Mouse (Mus musculus): Measurements from ENCODE around the gene Lrg1. TPM values are rescaled to one million over a fixed set of nuclear protein-coding genes. Genes with fewer than 3 reads are reported as not detected.

Gene Lrg1
- total and polyA plus RNA-seq, 3 experiments = not detected

- H3K4me2 ChIP-seq (ENCODE audit: insufficient read depth, low read depth, poor library complexity, severe bottlenecking) = no peak within 1 kb of the TSS
- H3K4me1 ChIP-seq (ENCODE audit: control insufficient read depth in 1 of 2, insufficient read depth in 2 of 2) = 0 out of 4 replicates have a peak, but pooled peaks cover 0 to 2% of the 10 kb centered on the region in 2 experiments
- H3K79me2 ChIP-seq (replicated peaks; ENCODE audit: control insufficient read depth, extremely low read depth, insufficient read depth, poor library complexity, severe bottlenecking) = no peaks in the 10 kb centered on the region
- dilution Hi-C loops (cut with MboI; ENCODE audit: extremely low pct_ligation_motif_present, extremely low pct_unique_long_range_greater_than_20kb, low sequenced_read_pairs) (no loop called here), in situ Hi-C loops (cut with MboI; ENCODE audit: low pct_ligation_motif_present, low pct_unique_long_range_greater_than_20kb, low sequenced_read_pairs) (no loop called here)
- no peak within 1 kb of the TSS for H3K9ac ChIP-seq (ENCODE audit: insufficient read depth, low read depth)
- H3K9me3 ChIP-seq (replicated peaks; ENCODE audit: low read length) = no peaks in the 10 kb centered on the region
- H3K27ac ChIP-seq (ENCODE audit: insufficient read depth, low read depth) = no peak within 1 kb of the TSS
- peaks cover 0 to 39% of the 10 kb centered on the region in 2 experiments for H3K36me3 ChIP-seq (replicated peaks in 1 of 2; ENCODE audit: control insufficient read depth in 1 of 2, insufficient read depth in 1 of 2, low read length in 1 of 2)
- TF ChIP-seq IRF4 (IDR thresholded peaks at IDR 0.05; ENCODE audit: low read depth, low read length) = no peak
- TF ChIP-seq CTCF (conservative IDR thresholded peaks at IDR 0.05 in 1 of 2, IDR thresholded peaks at IDR 0.05 in 1 of 2; ENCODE audit: low read depth in 2 of 2, low read length in 2 of 2) = no peak
- no peak for TF ChIP-seq TCF12 (IDR thresholded peaks at IDR 0.05; ENCODE audit: low read depth, low read length)
- TF ChIP-seq MEF2A (IDR thresholded peaks at IDR 0.05; ENCODE audit: borderline replicate concordance, low read depth, low read length) = no peak
- TF ChIP-seq NRF1 (IDR thresholded peaks at IDR 0.05; ENCODE audit: low read depth, low read length) = no peak
- no peak for TF ChIP-seq USF1 (IDR thresholded peaks at IDR 0.05; ENCODE audit: low read depth, low read length)
- TF ChIP-seq ELF1 (IDR thresholded peaks at IDR 0.05; ENCODE audit: low read depth, low read length) = no peak
- TF ChIP-seq CHD2 (IDR thresholded peaks at IDR 0.05; ENCODE audit: low read length) = no peak
- no peak for TF ChIP-seq USF2 (conservative IDR thresholded peaks at IDR 0.05; ENCODE audit: low read depth, low read length)
- no peak for TF ChIP-seq E2F4 (IDR thresholded peaks at IDR 0.05; ENCODE audit: insufficient replicate concordance, low read depth, low read length)
- no peak for TF ChIP-seq ZMIZ1 (IDR thresholded peaks at IDR 0.05; ENCODE audit: low read depth, low read length)
- no peak for TF ChIP-seq MYC (IDR thresholded peaks at IDR 0.05; ENCODE audit: low read depth, low read length)
- TF ChIP-seq EP300 (IDR thresholded peaks at IDR 0.05; ENCODE audit: low read length) = no peak
- TF ChIP-seq POLR2AphosphoS2 (IDR thresholded peaks at IDR 0.05; ENCODE audit: low read depth, low read length) = no peak
- no peak for TF ChIP-seq CHD1 (IDR thresholded peaks at IDR 0.05; ENCODE audit: low read depth, low read length)
- TF ChIP-seq SIN3A (IDR thresholded peaks at IDR 0.05; ENCODE audit: low read length) = no peak
- no peak for DNase-seq (ENCODE audit: extremely low read depth)
- H3K4me3 ChIP-seq (replicated peaks in 1 of 3; ENCODE audit: low read depth in 2 of 3, low read length in 2 of 3, poor library complexity in 1 of 3) = no peak within 1 kb of the TSS
- no peaks in the 10 kb centered on the region for H3K27me3 ChIP-seq (replicated peaks)
Measured at GRCm38 (mm10) chr17:56109219-56110051, 12.4 kb downstream of the Lrg1 start, which contains the start of gene Plin4. Gene Plin4 (minus strand): TSS chr17:56109803.

DNA sequence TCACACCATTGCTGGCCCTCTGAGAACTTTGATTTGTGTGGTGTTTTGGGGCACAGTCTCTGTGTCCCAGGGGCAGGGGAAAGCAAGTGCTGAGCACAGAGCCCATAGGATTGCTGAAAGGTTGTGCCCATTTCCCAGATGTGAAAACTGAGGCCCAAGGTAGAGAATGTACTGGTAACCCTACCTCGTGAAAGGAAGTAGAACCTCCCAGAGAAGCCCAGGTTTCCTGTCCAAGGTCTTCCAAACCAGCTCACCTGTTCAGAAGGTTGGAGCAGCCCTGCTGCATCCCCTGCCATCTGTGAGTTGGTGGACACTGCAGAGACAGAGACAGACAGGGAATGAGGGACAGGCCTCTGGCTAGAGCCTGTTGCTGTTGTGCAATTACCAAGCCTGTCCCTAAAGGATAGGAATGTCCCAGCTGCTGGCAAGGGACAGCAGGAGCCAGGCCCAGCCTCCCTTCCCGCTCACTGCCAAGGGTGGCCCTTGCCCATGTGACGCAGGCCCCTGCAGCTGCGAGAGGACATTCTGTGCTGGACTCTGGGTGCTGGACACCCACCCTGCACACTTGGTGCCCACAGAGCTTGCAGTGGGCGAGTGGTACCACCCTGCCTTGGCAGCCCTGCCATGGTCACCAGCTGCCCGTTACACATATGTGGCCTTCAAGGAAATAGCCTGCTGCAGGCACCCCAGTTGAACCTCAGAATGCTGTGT, 13.3 kb downstream of the Lrg1 start:
- peaks cover 6 to 45% of the 10 kb centered on the region in 2 experiments for H3K36me3 ChIP-seq (replicated peaks in 1 of 2; ENCODE audit: control insufficient read depth in 1 of 2, insufficient read depth in 1 of 2, low read length in 1 of 2)
- H3K4me2 ChIP-seq (ENCODE audit: insufficient read depth, low read depth, poor library complexity, severe bottlenecking) = no peak overlapping the region
- dilution Hi-C loops (cut with MboI; ENCODE audit: extremely low pct_ligation_motif_present, extremely low pct_unique_long_range_greater_than_20kb, low sequenced_read_pairs) (no loop called here), in situ Hi-C loops (cut with MboI; ENCODE audit: low pct_ligation_motif_present, low pct_unique_long_range_greater_than_20kb, low sequenced_read_pairs) (no loop called here)
- TF ChIP-seq JUND (conservative IDR thresholded peaks at IDR 0.05; ENCODE audit: low read depth, low read length) (no peak), SIN3A (IDR thresholded peaks at IDR 0.05; ENCODE audit: low read length) (no peak), PAX5 (IDR thresholded peaks at IDR 0.05; ENCODE audit: low read length) (no peak), BHLHE40 (IDR thresholded peaks at IDR 0.05; ENCODE audit: low read depth, low read length) (no peak), JUN (IDR thresholded peaks at IDR 0.05; ENCODE audit: insufficient read depth, low read depth, low read length) (no peak), ZKSCAN1 (IDR thresholded peaks at IDR 0.05; ENCODE audit: borderline replicate concordance, low read depth, low read length) (no peak), MYC (IDR thresholded peaks at IDR 0.05; ENCODE audit: low read depth, low read length) (no peak), RCOR1 (conservative IDR thresholded peaks at IDR 0.05; ENCODE audit: low read depth, low read length) (no peak), CHD2 (IDR thresholded peaks at IDR 0.05; ENCODE audit: low read length) (no peak), NRF1 (IDR thresholded peaks at IDR 0.05; ENCODE audit: low read depth, low read length) (no peak), ETS1 (conservative IDR thresholded peaks at IDR 0.05; ENCODE audit: low read depth, low read length) (no peak), HCFC1 (IDR thresholded peaks at IDR 0.05; ENCODE audit: low read depth, low read length) (no peak), MEF2A (IDR thresholded peaks at IDR 0.05; ENCODE audit: borderline replicate concordance, low read depth, low read length) (no peak), TCF12 (IDR thresholded peaks at IDR 0.05; ENCODE audit: low read depth, low read length) (no peak), RAD21 (IDR thresholded peaks at IDR 0.05; ENCODE audit: low read depth, low read length) (no peak), MAX (IDR thresholded peaks at IDR 0.05; ENCODE audit: low read length) (no peak), POLR2A (IDR thresholded peaks at IDR 0.05; ENCODE audit: low read depth, low read length) (no peak), CTCF (conservative IDR thresholded peaks at IDR 0.05 in 1 of 2, IDR thresholded peaks at IDR 0.05 in 1 of 2; ENCODE audit: low read depth in 2 of 2, low read length in 2 of 2) (no peak)
- no peaks in the 10 kb centered on the region for H3K9me3 ChIP-seq (replicated peaks; ENCODE audit: low read length)
- no peak overlapping the region for H3K27ac ChIP-seq (ENCODE audit: insufficient read depth, low read depth)
- H3K79me2 ChIP-seq (replicated peaks; ENCODE audit: control insufficient read depth, extremely low read depth, insufficient read depth, poor library complexity, severe bottlenecking) = no peaks in the 10 kb centered on the region
- no peak for DNase-seq (ENCODE audit: extremely low read depth)
- H3K9ac ChIP-seq (ENCODE audit: insufficient read depth, low read depth) = no peak overlapping the region
- 0 out of 4 replicates have a peak, but pooled peaks cover 0 to 2% of the 10 kb centered on the region in 2 experiments for H3K4me1 ChIP-seq (ENCODE audit: control insufficient read depth in 1 of 2, insufficient read depth in 2 of 2)
- no peaks in the 10 kb centered on the region for H3K27me3 ChIP-seq (replicated peaks)
- H3K4me3 ChIP-seq (replicated peaks in 1 of 3; ENCODE audit: low read depth in 2 of 3, low read length in 2 of 3, poor library complexity in 1 of 3) = no peak overlapping the region

All from CH12.LX (cell line).